Mouse (Mus musculus) liver, embryonic 13.5 days (tissue): Measurements from ENCODE around the gene Pkmyt1. TPM values are rescaled to one million over a fixed set of nuclear protein-coding genes. Genes with fewer than 3 reads are reported as not detected.

ENCODE experiments used
- ATAC-seq: fragments of 200-750 bp; cut with Nextera tagmentation; 2 replicates; pipeline ENCODE4 v1.8.0; 2017; ENCODE audit warnings: low read depth, mild to moderate bottlenecking, moderate number of reproducible peaks, moderate library complexity
- DNase-seq: peaks from one replicate; pipeline ENCODE4 v3.0.0; 2022
- H3K27ac ChIP-seq: fragments of 300-500 bp; sonication (generic); 2 replicates; pipeline ENCODE4 v1.5.1; 2015; ENCODE audit warnings: moderate library complexity, mild to moderate bottlenecking, inconsistent platforms
- H3K27me3 ChIP-seq: fragments of 300-500 bp; sonication (generic); 2 replicates; pipeline ENCODE4 v1.6.1; 2015; ENCODE audit warnings: mild to moderate bottlenecking, inconsistent platforms
- H3K36me3 ChIP-seq: fragments of 300-500 bp; sonication (generic); 2 replicates; pipeline ENCODE4 v1.6.1; 2015; ENCODE audit warnings: mild to moderate bottlenecking, inconsistent platforms
- H3K4me1 ChIP-seq: fragments of 300-500 bp; sonication (generic); replicated peaks from 2 replicates; pipeline ENCODE4 v1.6.1; 2015; ENCODE audit warnings: inconsistent platforms
- H3K4me2 ChIP-seq: fragments of 300-500 bp; sonication (generic); 2 replicates; pipeline ENCODE4 v1.6.1; 2015; ENCODE audit warnings: inconsistent platforms, mild to moderate bottlenecking, moderate library complexity
- H3K4me3 ChIP-seq: fragments of 300-500 bp; sonication (generic); replicated peaks from 2 replicates; pipeline ENCODE4 v1.5.1; 2015; ENCODE audit warnings: mild to moderate bottlenecking, inconsistent platforms
- H3K9ac ChIP-seq: fragments of 300-500 bp; sonication (generic); 2 replicates; pipeline ENCODE4 v1.6.1; 2015; ENCODE audit warnings: mild to moderate bottlenecking, inconsistent platforms
- H3K9me3 ChIP-seq: fragments of 300-500 bp; sonication (generic); replicated peaks from 2 replicates; pipeline ENCODE4 v1.6.1; 2016; ENCODE audit warnings: inconsistent platforms
- WGBS: fragments of 180-500 bp; shearing (Covaris S2); methylation state at CpG from one replicate; pipeline ENCODE4 v1.1.7; 2015; ENCODE audit not compliant: insufficient replicate concordance; 5-methylcytosine and 5-hydroxymethylcytosine counted together
- polyA plus RNA-seq: library from polyadenylated mRNA; unstranded; fragments of >200 nt; fragmentation: Nextera tagmentation; extraction: Ambion mirVana; gene quantifications from 2 replicates; pipeline ENCODE4 v1.2.1, GENCODE M21; 2015

The Pkmyt1 gene
- polyA plus RNA-seq, 1 experiment from 2014 or later = 27.8 TPM

- no peaks in the 10 kb centered on the region for H3K9me3 ChIP-seq
- WGBS = 46% methylated on average over 1 of the region's 1 CpGs
- H3K4me2 ChIP-seq = no peak overlapping the region
- ATAC-seq (no peak), DNase-seq (no peak)
- H3K4me3 ChIP-seq = no peak overlapping the region
- H3K36me3 ChIP-seq = no peaks in the 10 kb centered on the region
- peaks cover 6% of the 10 kb centered on the region for H3K4me1 ChIP-seq
- no peak overlapping the region for H3K9ac ChIP-seq
- H3K27ac ChIP-seq = no peak overlapping the region
- peaks cover 58% of the 10 kb centered on the region for H3K27me3 ChIP-seq
Observed at GRCm38 (mm10) chr17:23694491-23694890, 31.6 kb upstream of the Pkmyt1 start.

- Histone ChIP-seq H3K27ac (no peak overlapping the region), H3K4me1 (peaks cover 10% of the 10 kb centered on the region), H3K4me3 (no peak overlapping the region), H3K36me3 (no peaks in the 10 kb centered on the region), H3K4me2 (no peak overlapping the region), H3K9ac (no peak overlapping the region), H3K27me3 (peaks cover 71% of the 10 kb centered on the region), H3K9me3 (no peaks in the 10 kb centered on the region)
- ATAC-seq (no peak), DNase-seq (no peak)
- WGBS = 20% methylated on average over 3 of the region's 3 CpGs
Observed at GRCm38 (mm10) chr17:23695801-23696200, 30.3 kb upstream of the Pkmyt1 start.

- Histone ChIP-seq H3K4me3 (peak overlapping the region; percentile 66), H3K27me3 (peaks cover 83% of the 10 kb centered on the region)
- under 1% methylated on average over 98 of the region's 101 CpGs for WGBS
Observed at GRCm38 (mm10) chr17:23699131-23700077, 26.7 kb upstream of the Pkmyt1 start.

GRCm38 (mm10) chr17:23700079-23700478 lies 26.1 kb upstream of the Pkmyt1 start:
- Histone ChIP-seq H3K9ac (peak overlapping the region; percentile 49), H3K27ac (no peak overlapping the region), H3K9me3 (no peaks in the 10 kb centered on the region), H3K4me3 (peak overlapping the region; percentile 66), H3K4me1 (peaks cover 10% of the 10 kb centered on the region), H3K36me3 (no peaks in the 10 kb centered on the region), H3K27me3 (peaks cover 81% of the 10 kb centered on the region), H3K4me2 (peak overlapping the region; percentile 86)
- under 1% methylated on average over 28 of the region's 28 CpGs for WGBS
- DNase-seq (peak; percentile 44), ATAC-seq (peak; percentile 87)

More at GRCm38 (mm10) chr17:23699131-23700077, 26.7 kb upstream of the Pkmyt1 start:
- Histone ChIP-seq H3K9ac (peak overlapping the region; percentile 49), H3K36me3 (no peaks in the 10 kb centered on the region), H3K4me2 (peak overlapping the region; percentile 86), H3K9me3 (no peaks in the 10 kb centered on the region), H3K27ac (no peak overlapping the region), H3K4me1 (peaks cover 10% of the 10 kb centered on the region)
- DNase-seq = no peak
- peak; percentile 27; the same call in 1 of the 2 replicates for ATAC-seq

- 70% methylated on average over 9 of the region's 9 CpGs for WGBS
- H3K4me1 ChIP-seq = peaks cover 10% of the 10 kb centered on the region
- H3K9me3 ChIP-seq = no peaks in the 10 kb centered on the region
- DNase-seq = no peak
- no peak overlapping the region for H3K27ac ChIP-seq
- H3K9ac ChIP-seq = no peak overlapping the region
- H3K4me2 ChIP-seq = no peak overlapping the region
- no peaks in the 10 kb centered on the region for H3K36me3 ChIP-seq
- H3K4me3 ChIP-seq = no peak overlapping the region
- no peak for ATAC-seq
- H3K27me3 ChIP-seq = peaks cover 67% of the 10 kb centered on the region
Observed at GRCm38 (mm10) chr17:23703301-23703700, 22.8 kb upstream of the Pkmyt1 start.

GRCm38 (mm10) chr17:23704741-23705140 lies 21.4 kb upstream of the Pkmyt1 start:
- peaks cover 55% of the 10 kb centered on the region for H3K27me3 ChIP-seq
- no peak overlapping the region for H3K4me2 ChIP-seq
- H3K36me3 ChIP-seq = no peaks in the 10 kb centered on the region
- H3K27ac ChIP-seq = no peak overlapping the region
- 57% methylated on average over 7 of the region's 7 CpGs for WGBS
- H3K4me3 ChIP-seq = no peak overlapping the region
- no peak overlapping the region for H3K9ac ChIP-seq
- no peaks in the 10 kb centered on the region for H3K9me3 ChIP-seq
- ATAC-seq (no peak), DNase-seq (no peak)
- peaks cover 2% of the 10 kb centered on the region for H3K4me1 ChIP-seq

GRCm38 (mm10) chr17:23705525-23706104 lies 20.5 kb upstream of the Pkmyt1 start:
- H3K9me3 ChIP-seq = no peaks in the 10 kb centered on the region
- WGBS = 50% methylated on average over 7 of the region's 7 CpGs
- H3K27me3 ChIP-seq = peaks cover 53% of the 10 kb centered on the region
- H3K9ac ChIP-seq = no peak overlapping the region
- H3K4me1 ChIP-seq = no peaks in the 10 kb centered on the region
- H3K27ac ChIP-seq = no peak overlapping the region
- ATAC-seq (no peak; the same call in 1 of the 2 replicates), DNase-seq (no peak)
- H3K4me2 ChIP-seq = no peak overlapping the region
- H3K4me3 ChIP-seq = no peak overlapping the region
- no peaks in the 10 kb centered on the region for H3K36me3 ChIP-seq

GRCm38 (mm10) chr17:23706212-23706611 lies 19.9 kb upstream of the Pkmyt1 start:
- ATAC-seq (no peak), DNase-seq (peak; percentile 41)
- Histone ChIP-seq H3K4me1 (no peaks in the 10 kb centered on the region), H3K36me3 (no peaks in the 10 kb centered on the region), H3K27me3 (peaks cover 48% of the 10 kb centered on the region), H3K27ac (no peak overlapping the region), H3K9me3 (no peaks in the 10 kb centered on the region), H3K4me2 (no peak overlapping the region), H3K9ac (no peak overlapping the region), H3K4me3 (no peak overlapping the region)
- 0% methylated on average over 3 of the region's 3 CpGs for WGBS

- Histone ChIP-seq H3K27me3 (peaks cover 20% of the 10 kb centered on the region), H3K9me3 (no peaks in the 10 kb centered on the region), H3K27ac (no peak overlapping the region), H3K4me1 (peaks cover 6% of the 10 kb centered on the region; the same call in 1 of the 2 replicates), H3K36me3 (no peaks in the 10 kb centered on the region), H3K4me3 (no peak overlapping the region), H3K4me2 (no peak overlapping the region), H3K9ac (no peak overlapping the region)
- WGBS = 29% methylated on average over 2 of the region's 2 CpGs
- ATAC-seq (no peak), DNase-seq (no peak)
Observed at GRCm38 (mm10) chr17:23717003-23717402, 9.1 kb upstream of the Pkmyt1 start.

GRCm38 (mm10) chr17:23719455-23719854 lies 6.7 kb upstream of the Pkmyt1 start:
- ATAC-seq (no peak), DNase-seq (no peak)
- no peak overlapping the region for H3K27ac ChIP-seq
- H3K4me3 ChIP-seq = no peak overlapping the region
- WGBS = 36% methylated on average over 1 of the region's 1 CpGs
- H3K9ac ChIP-seq = no peak overlapping the region
- H3K36me3 ChIP-seq = no peaks in the 10 kb centered on the region
- peaks cover 13% of the 10 kb centered on the region for H3K27me3 ChIP-seq
- H3K9me3 ChIP-seq = no peaks in the 10 kb centered on the region
- H3K4me1 ChIP-seq = peaks cover 6% of the 10 kb centered on the region; the same call in 1 of the 2 replicates
- H3K4me2 ChIP-seq = no peak overlapping the region

- H3K4me2 ChIP-seq = no peak overlapping the region
- ATAC-seq (no peak), DNase-seq (no peak)
- H3K36me3 ChIP-seq = no peaks in the 10 kb centered on the region
- H3K27me3 ChIP-seq = peaks cover 11% of the 10 kb centered on the region; the same call in 1 of the 2 replicates
- H3K4me1 ChIP-seq = peaks cover 18% of the 10 kb centered on the region
- H3K4me3 ChIP-seq = no peak overlapping the region
- H3K9me3 ChIP-seq = no peaks in the 10 kb centered on the region
- H3K27ac ChIP-seq = no peak overlapping the region
- H3K9ac ChIP-seq = no peak overlapping the region
- WGBS = 69% methylated on average over 2 of the region's 2 CpGs
Observed at GRCm38 (mm10) chr17:23721886-23722285, 4.2 kb upstream of the Pkmyt1 start.
